Mouse (Mus musculus) spleen, adult 12 weeks (tissue): Measurements from ENCODE around the gene Abhd6.

Source experiments
- DNase-seq: peaks from one replicate; pipeline ENCODE4 v3.0.0; 2022; ENCODE audit warnings: low spot score

The Abhd6 gene

DNA sequence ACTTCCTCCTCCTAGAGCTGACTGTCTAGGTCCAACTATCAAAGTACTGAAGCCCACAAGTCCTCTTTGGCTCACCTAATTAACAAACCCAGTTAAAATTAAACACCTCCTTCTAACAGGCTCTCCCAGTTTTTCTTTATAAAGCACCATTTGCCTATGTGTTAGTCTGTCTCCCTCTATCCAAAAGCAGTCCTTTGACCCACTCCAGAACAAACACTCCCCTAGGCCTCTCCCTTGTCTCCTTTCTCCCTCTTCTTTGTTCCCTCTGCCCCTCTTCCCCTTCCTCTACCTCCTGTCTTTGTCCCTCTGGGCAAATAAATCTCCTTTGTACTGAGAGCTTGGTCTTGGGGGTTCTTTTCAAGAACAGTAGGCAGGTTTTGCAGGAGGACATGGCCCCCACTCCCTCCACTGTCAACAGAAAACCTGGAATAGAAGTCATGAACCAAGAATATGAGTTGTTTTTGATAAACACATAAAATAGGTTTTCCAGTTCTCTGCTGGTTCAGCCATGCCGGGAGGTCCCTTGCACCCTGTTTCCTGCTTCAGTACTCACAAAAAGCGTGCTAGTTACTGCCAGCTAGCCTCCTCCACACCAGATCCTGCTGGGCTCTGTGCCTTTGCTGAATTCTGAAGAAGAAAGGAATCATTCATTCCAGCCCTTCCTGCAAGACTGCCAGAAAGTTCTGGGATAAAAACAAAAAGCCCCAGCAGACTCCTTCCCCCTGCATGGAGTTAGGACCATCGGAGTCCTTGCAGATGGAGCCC is 60.0 kb downstream of the Abhd6 start:
- no peak for DNase-seq

DNA sequence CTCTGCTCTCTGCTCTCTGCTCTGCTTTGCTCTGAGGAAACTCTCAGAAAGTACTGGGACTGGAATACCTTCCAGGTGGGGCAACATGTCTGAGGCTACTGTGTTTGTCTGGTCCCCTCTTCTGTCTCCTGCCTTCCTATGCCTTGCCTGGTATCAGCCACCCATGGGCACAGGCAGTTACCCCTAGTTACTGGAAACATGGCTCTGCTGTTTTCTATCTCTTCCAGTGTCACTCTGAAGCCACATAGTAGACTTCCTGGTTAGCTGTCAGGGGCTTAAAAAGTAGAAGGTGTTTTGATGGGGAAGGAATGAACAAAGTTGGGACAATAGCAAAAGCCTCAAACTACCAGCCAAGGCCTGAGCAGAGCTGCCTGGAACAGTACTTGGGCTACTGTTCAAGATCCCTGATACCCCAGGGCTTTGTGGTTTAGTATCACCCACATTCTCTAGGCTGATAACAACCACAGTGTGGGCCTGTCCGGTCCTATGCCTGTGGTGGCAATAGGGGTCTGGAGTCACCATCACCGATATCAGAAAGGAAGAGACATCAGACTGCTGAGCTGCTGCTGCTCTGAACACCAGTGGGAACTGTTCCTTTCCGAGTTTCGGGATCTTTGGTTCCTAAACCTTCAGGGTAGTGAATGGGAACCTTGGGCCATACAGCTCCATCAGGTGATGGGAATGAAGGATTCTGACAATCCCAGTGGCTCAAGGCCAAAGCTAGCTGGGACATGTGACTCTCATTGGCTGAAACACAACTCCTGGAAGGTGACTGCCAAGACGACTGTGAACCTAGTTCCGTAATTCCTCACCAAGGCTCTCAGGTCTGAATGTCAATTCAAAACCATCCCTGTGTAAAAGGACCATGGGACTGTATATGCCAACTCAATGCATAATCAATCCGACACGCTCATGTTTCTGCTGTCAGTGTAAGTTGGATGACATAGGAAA is 61.4 kb downstream of the Abhd6 start:
- DNase-seq: no peak

DNA sequence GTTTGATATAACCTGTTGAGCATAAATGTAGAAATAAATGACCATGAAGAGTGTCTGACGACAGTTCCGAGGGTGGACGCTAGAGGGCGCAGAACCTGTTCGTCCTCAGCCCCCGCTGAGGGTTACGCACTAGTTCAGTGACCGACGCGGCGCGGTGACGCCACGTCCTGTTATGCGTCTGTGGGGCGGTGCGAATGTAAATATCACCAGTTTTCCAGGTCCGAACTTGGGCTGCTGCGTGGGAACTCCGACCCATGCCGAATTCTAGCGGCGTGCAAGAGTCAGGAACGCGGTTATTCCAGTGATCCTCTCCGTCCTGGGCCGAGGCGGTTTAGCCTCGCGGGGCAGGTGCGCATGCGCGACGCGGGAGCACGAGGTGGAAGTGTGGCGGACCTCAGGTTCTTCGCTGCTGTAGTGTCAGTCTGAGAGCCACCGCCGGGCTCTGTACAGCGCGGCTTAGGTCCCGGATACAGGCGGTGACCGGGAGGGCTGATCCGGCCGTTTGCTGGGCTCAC is 77.5 kb downstream of the Abhd6 start, which contains the start of gene Rpp14:
Rpp14 (plus strand) TSS at position 203 of the 515 bp plus-strand sequence.
- DNase-seq: peak; percentile 88

DNA sequence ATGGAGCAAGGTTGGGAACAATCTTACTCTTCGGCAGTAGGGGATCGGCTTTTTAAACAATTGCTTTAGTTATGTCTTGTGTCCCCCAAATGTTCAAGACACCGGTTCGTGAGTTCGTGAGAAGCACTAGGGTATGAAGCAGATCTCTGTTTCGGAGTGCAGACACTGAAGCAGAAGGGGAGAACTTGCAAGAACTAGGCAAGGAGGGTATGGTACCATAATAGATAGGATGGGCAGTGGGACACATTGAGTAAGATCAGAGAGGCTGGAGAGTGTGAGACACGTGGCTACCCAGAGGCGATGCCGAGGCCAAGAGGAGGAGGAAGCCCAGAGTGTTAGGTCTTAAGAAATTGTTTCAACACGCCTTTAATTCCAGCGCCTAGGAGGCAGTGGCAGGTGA is 78.0 kb downstream of the Abhd6 start:
- peak; percentile 5 for DNase-seq

DNA sequence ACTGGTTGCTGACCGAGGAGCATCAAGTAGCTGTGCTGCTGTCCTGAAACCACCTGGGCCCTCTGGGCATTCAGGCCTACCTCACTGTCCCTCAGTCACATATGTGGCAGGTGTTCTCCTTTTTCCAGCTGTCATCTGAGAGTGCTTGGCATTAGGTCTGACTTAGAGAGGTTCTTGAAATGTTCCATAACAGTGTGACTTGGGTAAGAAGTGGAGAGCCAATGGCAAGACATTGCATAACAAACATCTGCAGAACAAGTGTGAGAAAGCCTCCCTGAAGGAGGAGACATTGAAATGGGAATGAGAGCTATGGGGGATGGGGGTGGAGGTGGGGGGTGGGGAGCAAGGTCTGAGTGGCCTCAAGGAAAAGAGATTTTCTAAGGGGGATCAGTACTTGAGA is 80.2 kb downstream of the Abhd6 start:
- no peak for DNase-seq

DNA sequence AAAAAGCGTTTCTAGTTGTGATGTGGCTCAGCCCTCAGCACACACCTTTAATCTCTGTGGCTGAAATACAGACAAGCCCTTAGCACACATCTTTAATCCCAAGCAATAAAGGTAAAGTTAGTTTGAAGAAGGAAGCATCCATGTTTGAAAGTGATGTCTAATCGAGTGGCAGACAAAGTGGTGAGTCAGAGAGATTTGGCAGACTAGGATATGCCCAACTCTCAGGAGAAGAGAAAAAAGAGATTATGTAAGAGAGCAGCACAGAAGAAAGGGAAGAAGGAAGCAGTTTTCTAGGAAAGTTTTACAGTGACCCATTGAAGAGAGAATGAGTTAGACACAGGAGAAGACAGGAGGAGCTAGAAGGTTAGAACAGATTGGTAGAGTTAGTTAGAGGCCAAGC is 86.3 kb downstream of the Abhd6 start:
- no peak for DNase-seq

DNA sequence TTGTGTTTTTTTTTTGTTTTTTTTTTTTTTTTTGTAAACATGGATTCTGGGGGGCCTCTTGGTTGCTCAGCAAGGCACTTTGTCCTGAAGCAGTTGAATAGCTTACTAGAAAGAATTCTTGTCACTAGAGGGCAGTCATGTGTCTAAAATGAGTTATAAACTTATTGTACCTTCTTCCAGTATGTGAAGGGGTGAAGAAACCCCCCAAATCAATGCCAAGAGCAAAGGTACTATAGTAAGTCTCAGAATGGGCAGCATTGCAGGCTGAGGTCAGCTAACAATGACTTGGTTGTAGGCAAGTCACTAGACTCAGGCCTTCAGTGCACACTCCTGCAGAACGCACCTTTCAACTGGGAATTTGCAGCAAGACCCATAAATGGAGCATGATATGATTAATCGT is 89.9 kb downstream of the Abhd6 start:
- DNase-seq: no peak

DNA sequence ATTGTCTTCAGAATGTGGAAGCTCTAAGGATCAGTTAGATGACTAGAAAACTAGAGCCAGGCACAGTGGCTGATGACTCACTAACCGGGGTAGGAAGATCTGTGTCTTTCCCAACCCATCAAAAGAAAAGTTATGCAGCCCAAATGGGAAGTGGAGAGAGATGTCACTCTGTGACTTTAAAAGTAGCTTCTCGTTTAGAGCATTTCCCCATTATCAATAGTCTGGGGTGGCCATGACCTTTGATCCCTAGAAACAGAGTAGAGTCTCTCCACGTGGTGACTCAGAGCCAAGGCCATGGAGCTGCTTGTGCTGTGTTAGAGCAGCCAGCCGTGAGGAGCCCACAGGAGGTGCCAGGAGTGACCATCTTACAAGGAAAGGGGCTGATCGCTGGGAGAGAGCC is 90.7 kb downstream of the Abhd6 start:
- no peak for DNase-seq

DNA sequence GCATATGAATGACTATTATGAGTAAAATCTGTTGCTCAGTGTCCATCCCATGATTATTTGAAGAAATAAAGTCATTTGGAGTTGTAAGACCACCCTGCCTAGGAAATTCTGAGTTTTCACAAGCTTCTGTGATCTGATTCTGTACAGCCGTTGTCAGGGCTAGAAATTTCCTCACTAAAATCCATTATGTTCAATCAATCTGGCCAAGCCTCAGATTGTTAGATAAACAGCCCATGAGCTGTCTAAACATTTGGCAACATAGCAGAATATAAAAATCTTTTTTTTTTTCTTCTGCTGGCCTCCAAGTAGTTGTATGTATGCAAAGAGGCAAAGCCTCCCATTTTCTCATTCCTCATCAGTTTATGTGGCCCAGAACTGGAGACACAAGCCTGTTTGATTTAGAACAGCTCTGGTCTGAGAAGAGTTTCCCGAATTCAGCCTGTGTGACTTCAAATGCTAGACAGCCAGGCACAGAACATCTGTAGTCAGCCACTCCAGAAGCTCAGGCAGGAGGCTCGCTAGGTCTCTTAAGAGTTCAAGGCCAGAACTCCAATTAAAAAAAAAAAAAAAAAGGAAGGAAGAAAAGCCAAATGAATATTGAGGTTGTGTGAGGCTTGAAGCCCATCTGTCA is 92.3 kb downstream of the Abhd6 start:
- no peak for DNase-seq

DNA sequence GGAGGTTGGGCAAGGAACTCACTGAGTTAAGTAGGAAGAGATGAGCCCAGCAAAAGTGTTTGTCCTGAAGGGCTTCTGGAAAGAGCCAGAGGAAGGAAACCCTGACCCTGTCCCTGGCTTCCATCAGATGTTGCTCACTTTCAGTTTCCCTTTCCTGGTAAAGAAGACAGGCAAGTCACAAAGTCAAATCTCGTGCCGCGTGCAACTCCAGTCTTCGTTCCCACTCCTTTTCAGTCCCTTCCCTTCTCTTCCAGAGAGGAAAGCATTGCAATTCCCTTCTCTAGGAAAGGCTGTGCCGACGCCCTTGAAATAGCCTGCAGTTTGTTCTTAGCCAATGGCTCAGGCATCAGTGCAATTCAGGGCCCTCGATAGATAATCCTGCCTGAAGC is 92.9 kb downstream of the Abhd6 start:
- no peak for DNase-seq

DNA sequence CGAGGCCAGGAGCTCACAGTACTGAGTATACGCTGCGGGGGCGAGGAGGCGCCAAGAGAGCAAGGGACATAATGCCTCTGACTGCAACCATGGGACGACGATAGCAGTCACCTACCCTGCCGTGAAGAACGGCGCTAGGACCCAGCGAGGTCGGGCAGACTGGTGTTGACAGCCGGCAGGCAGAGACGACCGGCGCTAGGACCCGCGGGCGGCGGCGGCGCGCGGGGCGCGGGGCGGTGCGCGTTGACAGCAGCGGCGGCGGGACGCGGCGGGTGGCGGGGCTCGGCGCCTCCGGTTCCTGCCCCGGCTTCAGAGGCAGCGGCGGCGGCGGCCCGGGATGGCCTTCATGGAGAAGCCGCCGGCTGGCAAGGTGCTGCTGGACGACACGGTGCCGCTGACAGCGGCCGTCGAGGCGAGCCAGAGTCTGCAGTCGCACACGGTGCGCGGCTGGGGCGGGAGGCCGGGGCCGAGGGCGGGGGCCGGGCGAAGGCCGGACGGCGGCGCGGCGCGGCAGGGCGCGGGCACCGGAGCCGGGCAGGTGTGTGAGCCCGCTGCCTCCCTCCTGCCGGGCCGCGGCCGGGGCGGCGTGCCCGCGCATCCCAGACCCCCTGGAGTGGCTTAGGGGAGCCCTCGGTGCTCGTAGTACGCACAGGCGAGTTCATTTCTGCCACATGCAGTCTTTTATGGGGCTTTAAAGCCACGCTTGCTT is 95.4 kb downstream of the Abhd6 start, which contains the start of gene Pxk:
Pxk (plus strand) TSS at position 234 of the 709 bp plus-strand sequence.
- DNase-seq: peak; percentile 77

DNA sequence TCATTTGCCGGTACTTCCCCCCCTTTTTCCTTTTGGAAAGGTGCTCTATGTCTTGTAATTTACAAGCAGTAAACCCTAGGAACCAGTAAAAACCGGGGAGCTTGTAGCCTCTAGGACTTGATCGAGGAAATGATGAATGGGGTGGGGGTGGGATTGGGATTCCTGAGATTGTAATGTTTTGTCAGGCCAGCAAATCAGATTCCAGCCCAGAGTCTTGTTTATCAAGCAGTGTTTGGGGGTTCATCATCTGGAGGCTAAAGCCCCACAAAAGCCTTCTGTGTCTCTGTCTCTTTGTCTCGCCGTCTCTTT is 95.9 kb downstream of the Abhd6 start:
- DNase-seq: no peak

DNA sequence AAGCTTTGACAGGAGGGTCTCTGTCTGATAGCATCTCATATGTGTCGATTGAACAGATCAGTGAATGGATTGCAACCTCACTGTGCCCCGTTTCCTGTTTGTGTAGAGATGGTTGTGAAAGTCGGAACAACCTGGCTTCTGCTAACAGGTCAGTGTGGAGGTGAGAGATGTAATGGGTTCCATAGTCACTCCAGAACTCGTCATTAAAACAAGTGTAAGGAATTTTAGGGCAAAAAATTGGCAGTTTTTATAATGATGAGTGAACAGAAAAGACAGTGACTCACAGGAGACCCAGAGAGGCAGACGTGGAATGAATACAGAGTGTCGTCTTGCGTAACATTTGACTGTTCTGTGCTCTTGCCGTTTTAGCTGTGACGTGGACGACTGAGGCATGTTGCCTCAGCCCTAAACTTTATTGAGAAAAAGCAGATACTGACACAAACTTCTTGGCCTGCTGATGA is 96.9 kb downstream of the Abhd6 start:
- DNase-seq: no peak

DNA sequence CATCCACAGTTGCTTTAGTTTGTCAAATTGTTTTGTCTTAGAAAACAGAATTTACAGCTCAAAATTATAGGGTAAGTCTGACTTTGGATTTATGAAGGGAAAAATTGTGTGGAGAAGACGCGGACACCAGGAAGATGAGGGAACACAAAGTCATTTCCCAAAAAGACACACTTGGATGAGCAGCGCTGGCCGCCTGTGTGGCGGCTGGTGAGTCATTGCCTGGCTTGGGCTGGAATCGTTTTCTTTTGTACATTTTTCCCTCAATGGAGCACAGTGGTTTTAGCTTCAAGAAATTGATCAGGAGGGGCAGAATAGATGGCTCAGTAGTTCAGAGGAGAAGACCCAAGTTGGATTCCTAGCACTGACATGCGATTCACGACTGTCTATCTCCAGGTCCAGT is 99.2 kb downstream of the Abhd6 start:
- no peak for DNase-seq

DNA sequence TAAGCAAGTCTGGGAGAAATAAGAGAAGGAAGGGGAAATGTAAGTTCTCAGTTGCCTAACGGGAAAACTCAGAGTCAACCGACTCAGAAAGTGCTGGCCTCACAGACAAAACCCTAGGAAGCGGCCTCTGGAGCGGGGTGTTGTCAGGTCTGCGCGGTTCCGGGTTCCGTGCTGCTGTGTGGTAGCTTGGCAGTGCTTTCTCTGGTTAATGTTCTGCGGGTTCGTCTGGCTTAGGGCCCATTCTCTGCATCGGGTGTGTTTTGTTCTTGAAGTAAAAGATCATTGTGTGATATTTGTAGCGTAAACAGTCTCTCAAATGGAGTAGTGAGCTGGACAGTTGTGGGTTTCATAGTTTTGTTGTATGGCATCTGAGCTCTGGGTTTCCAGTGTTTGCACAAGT is 100.0 kb downstream of the Abhd6 start:
- no peak for DNase-seq
